Mouse (Mus musculus) erythroblast, embryonic 14.5 days (primary cell): ENCODE measurements around the gene Isy1.

ENCODE experiments used
- GATA1 ChIP-seq: IDR thresholded peaks from 2 replicates; pipeline ENCODE4 v1.6.1; 2012; ENCODE audit warnings: low read length, inconsistent platforms, mixed read lengths
- TAL1 ChIP-seq: IDR thresholded peaks from 3 replicates; pipeline ENCODE4 v1.6.1; 2012; ENCODE audit warnings: low read length, inconsistent platforms, mixed read lengths

DNA sequence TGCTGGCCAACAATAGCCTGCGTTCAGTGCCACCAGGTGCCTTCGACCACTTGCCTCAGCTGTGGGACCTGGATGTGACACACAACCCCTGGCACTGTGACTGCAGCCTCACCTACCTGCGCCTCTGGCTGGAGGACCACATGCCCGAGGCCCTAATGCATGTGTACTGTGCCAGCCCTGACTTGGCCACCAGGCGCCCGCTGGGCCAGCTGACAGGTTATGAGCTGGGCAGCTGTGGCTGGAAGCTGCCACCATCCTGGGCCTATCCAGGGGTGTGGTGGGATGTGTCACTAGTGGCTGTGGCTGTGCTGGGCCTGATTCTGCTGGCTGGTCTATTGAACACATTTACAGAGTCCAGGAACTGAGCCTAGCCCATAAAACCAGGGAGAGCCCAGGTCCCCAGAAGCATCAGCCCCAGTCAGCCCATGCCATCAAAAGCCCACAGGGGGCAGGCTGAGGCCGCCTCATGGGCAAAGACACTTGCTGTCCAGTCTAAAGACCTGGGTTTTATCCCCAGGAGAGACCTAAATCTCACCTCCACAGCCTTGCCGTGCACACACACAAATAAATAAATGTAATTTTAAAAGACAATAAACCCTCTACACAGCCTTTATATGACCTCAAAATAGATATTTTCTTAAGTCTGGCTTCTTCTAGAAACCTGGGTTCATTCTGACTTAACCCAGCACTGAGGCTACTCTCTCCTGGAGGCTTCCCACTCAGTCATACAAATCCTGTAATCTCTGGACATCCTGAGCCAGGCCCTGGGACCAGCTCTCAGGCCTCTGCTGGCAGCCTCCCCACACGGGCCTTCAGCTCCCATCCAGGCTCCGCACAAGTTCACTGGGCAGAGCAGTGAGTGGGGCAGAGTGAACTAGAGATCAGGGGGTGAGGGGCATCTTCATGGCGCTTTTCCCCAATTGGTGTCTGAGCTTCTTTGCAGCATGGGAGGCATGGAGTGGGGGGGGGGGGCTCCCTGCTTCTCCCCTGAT, 59.1 kb downstream of the Isy1 start:
- TF ChIP-seq GATA1 (no peak), TAL1 (no peak)
